Mouse (Mus musculus): Measurements from ENCODE around the gene Gcfc2. TPM values are rescaled to one million over a fixed set of nuclear protein-coding genes. Genes with fewer than 3 reads are reported as not detected.
A peak's percentile ranks its signal among the peaks of the same experiment; 100 is the strongest.

Gene Gcfc2
- polyA plus RNA-seq, 1 experiment from 2014 or later: 7.7 TPM

GRCm38 (mm10) chr6:81965296-81966067 is 42.0 kb downstream of the Gcfc2 start, which contains the start of gene Mrpl19:
Gene Mrpl19, minus strand, starts transcription at chr6:81965958.
- no peaks in the 10 kb centered on the region for H3K27me3 ChIP-seq (ENCODE audit: control insufficient read depth, insufficient read depth, low read length)
- peak; percentile 98 for ATAC-seq (ENCODE audit: low FRiP score)
- WGBS: under 1% methylated on average over 44 of the region's 44 CpGs
- H3K4me3 ChIP-seq (replicated peaks; ENCODE audit: low read length): peak within 1 kb of the TSS; percentile 86
- no peak within 1 kb of the TSS for H3K27ac ChIP-seq
- peaks cover 10% of the 10 kb centered on the region for H3K4me1 ChIP-seq (replicated peaks; ENCODE audit: control insufficient read depth, insufficient read depth, low read length)
- peak within 1 kb of the TSS; percentile 73 for H3K9ac ChIP-seq
- peak; percentile 97 for DNase-seq (ENCODE audit: low spot score)
- H3K36me3 ChIP-seq (replicated peaks; ENCODE audit: control insufficient read depth, insufficient read depth): peaks cover 34% of the 10 kb centered on the region
- H3K9me3 ChIP-seq (ENCODE audit: control insufficient read depth, low read length): no peaks in the 10 kb centered on the region
- H3K4me2 ChIP-seq (replicated peaks): peak within 1 kb of the TSS; percentile 77

GRCm38 (mm10) chr6:81966068-81966544 is 42.6 kb downstream of the Gcfc2 start:
- 0 out of 2 replicates have a peak overlapping the region, but pooled peaks have one; percentile 73 for H3K9ac ChIP-seq
- DNase-seq (ENCODE audit: low spot score) (no peak), ATAC-seq (ENCODE audit: low FRiP score) (peak; percentile 72)
- H3K27me3 ChIP-seq (ENCODE audit: control insufficient read depth, insufficient read depth, low read length): no peaks in the 10 kb centered on the region
- peaks cover 28% of the 10 kb centered on the region for H3K36me3 ChIP-seq (replicated peaks; ENCODE audit: control insufficient read depth, insufficient read depth)
- 40% methylated on average over 2 of the region's 2 CpGs for WGBS
- peaks cover 10% of the 10 kb centered on the region for H3K4me1 ChIP-seq (replicated peaks; ENCODE audit: control insufficient read depth, insufficient read depth, low read length)
- peak overlapping the region; percentile 77 for H3K4me2 ChIP-seq (replicated peaks)
- no peak overlapping the region for H3K27ac ChIP-seq
- H3K4me3 ChIP-seq (replicated peaks; ENCODE audit: low read length): peak overlapping the region; percentile 86
- H3K9me3 ChIP-seq (ENCODE audit: control insufficient read depth, low read length): no peaks in the 10 kb centered on the region

DNA sequence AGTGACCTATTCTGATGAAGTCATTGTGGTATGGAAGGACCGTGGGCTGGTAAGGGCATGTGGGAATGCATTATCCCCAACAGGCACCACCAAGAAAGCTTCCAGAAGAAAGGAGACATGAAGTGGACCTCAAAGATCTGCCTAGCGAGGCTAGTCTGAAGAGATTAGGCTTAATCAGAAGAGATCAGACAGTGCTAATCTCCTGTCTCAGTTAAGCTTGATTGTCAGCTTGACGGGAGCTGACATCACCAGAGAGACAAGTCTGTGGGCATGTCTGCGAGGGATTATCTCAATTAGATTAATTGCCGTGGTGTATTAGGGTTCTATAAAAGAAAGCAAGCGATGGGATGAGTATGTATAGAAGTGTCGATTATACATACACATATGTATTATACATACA is 47.7 kb downstream of the Gcfc2 start:
- DNase-seq (ENCODE audit: low spot score) (no peak), ATAC-seq (ENCODE audit: low FRiP score) (no peak)
- no peaks in the 10 kb centered on the region for H3K27me3 ChIP-seq (ENCODE audit: control insufficient read depth, insufficient read depth, low read length)
- H3K36me3 ChIP-seq (replicated peaks; ENCODE audit: control insufficient read depth, insufficient read depth): no peaks in the 10 kb centered on the region
- H3K9ac ChIP-seq: no peak overlapping the region
- whole genome bisulfite sequencing: 85% methylated on average over 7 of the region's 7 CpGs
- no peak overlapping the region for H3K27ac ChIP-seq
- no peaks in the 10 kb centered on the region for H3K9me3 ChIP-seq (ENCODE audit: control insufficient read depth, low read length)
- no peak overlapping the region for H3K4me3 ChIP-seq (replicated peaks; ENCODE audit: low read length)
- H3K4me2 ChIP-seq (replicated peaks): no peak overlapping the region
- no peaks in the 10 kb centered on the region for H3K4me1 ChIP-seq (replicated peaks; ENCODE audit: control insufficient read depth, insufficient read depth, low read length)

- Histone ChIP-seq H3K4me3 (replicated peaks; ENCODE audit: low read length) (no peak overlapping the region), H3K36me3 (replicated peaks; ENCODE audit: control insufficient read depth, insufficient read depth) (no peaks in the 10 kb centered on the region), H3K9ac (no peak overlapping the region), H3K9me3 (ENCODE audit: control insufficient read depth, low read length) (no peaks in the 10 kb centered on the region), H3K4me2 (replicated peaks) (no peak overlapping the region), H3K4me1 (replicated peaks; ENCODE audit: control insufficient read depth, insufficient read depth, low read length) (no peaks in the 10 kb centered on the region), H3K27ac (no peak overlapping the region), H3K27me3 (ENCODE audit: control insufficient read depth, insufficient read depth, low read length) (no peaks in the 10 kb centered on the region)
- 92% methylated on average over 8 of the region's 8 CpGs for WGBS
- DNase-seq (ENCODE audit: low spot score) (no peak), ATAC-seq (ENCODE audit: low FRiP score) (no peak)
Observed at GRCm38 (mm10) chr6:81972595-81972994, 49.1 kb downstream of the Gcfc2 start.

GRCm38 (mm10) chr6:81975971-81976621 is 52.6 kb downstream of the Gcfc2 start:
- ATAC-seq (ENCODE audit: low FRiP score): peak; percentile 60; the same call in 1 of the 2 replicates
- H3K4me2 ChIP-seq (replicated peaks): no peak overlapping the region
- H3K27ac ChIP-seq: no peak overlapping the region
- H3K4me1 ChIP-seq (replicated peaks; ENCODE audit: control insufficient read depth, insufficient read depth, low read length): no peaks in the 10 kb centered on the region
- peak; percentile 80 for DNase-seq (ENCODE audit: low spot score)
- no peaks in the 10 kb centered on the region for H3K27me3 ChIP-seq (ENCODE audit: control insufficient read depth, insufficient read depth, low read length)
- H3K4me3 ChIP-seq (replicated peaks; ENCODE audit: low read length): no peak overlapping the region
- H3K9me3 ChIP-seq (ENCODE audit: control insufficient read depth, low read length): no peaks in the 10 kb centered on the region
- H3K36me3 ChIP-seq (replicated peaks; ENCODE audit: control insufficient read depth, insufficient read depth): no peaks in the 10 kb centered on the region
- H3K9ac ChIP-seq: no peak overlapping the region
- 40% methylated on average over 7 of the region's 7 CpGs for WGBS

DNA sequence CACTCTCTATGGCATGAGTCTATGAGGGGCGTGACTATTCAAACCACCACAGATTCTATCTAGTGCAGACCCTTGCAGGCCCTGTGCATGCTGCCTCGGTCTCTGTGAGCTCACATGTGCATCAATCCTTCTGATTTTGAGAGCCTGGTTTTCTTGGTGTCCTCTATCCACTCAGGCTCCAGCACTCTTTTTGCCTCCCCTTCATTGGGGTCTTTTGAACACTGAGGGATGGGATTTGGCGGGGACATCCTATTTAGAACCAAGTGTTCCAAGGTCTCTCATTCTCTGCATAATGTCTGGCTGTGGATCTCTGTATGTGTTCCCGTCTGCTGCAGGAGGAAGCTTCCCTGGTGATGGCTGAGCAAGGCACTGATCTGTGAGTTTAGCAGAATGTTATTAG is 55.8 kb downstream of the Gcfc2 start:
- H3K4me3 ChIP-seq (replicated peaks; ENCODE audit: low read length): no peak overlapping the region
- WGBS: 87% methylated on average over 4 of the region's 4 CpGs
- ATAC-seq (ENCODE audit: low FRiP score): no peak

DNA sequence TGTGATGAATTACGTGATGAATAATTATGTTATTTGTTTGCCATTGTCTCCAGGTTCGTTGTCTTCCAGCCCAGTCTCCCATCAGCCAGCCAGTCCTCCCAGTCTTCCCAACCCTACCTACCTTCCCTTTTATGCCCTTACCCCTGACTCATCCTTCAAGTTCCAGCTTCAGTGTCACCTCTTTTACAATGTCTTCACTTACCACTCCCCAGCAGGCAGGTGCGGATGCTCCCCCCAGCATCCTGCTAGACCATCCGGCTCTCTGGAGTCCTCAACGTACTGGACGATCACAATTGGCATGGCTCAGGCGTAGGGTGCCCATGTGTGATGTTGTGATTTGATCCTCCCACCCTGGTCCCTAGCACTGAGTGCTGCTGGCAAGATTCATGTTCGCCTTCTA is 62.7 kb downstream of the Gcfc2 start:
- no peaks in the 10 kb centered on the region for H3K27me3 ChIP-seq (ENCODE audit: control insufficient read depth, insufficient read depth, low read length)
- no peaks in the 10 kb centered on the region; the same call in 1 of the 2 replicates for H3K4me1 ChIP-seq (replicated peaks; ENCODE audit: control insufficient read depth, insufficient read depth, low read length)
- ATAC-seq (ENCODE audit: low FRiP score) (no peak), DNase-seq (ENCODE audit: low spot score) (no peak)
- no peaks in the 10 kb centered on the region for H3K36me3 ChIP-seq (replicated peaks; ENCODE audit: control insufficient read depth, insufficient read depth)
- no peaks in the 10 kb centered on the region for H3K9me3 ChIP-seq (ENCODE audit: control insufficient read depth, low read length)
- H3K27ac ChIP-seq: no peak overlapping the region
- no peak overlapping the region for H3K4me2 ChIP-seq (replicated peaks)
- no peak overlapping the region for H3K4me3 ChIP-seq (replicated peaks; ENCODE audit: low read length)
- 90% methylated on average over 8 of the region's 8 CpGs for WGBS
- H3K9ac ChIP-seq: no peak overlapping the region

More for the DNA sequence above, 55.8 kb downstream of the Gcfc2 start:
- Histone ChIP-seq H3K9ac (no peak overlapping the region), H3K27me3 (ENCODE audit: control insufficient read depth, insufficient read depth, low read length) (no peaks in the 10 kb centered on the region), H3K27ac (no peak overlapping the region), H3K4me1 (replicated peaks; ENCODE audit: control insufficient read depth, insufficient read depth, low read length) (no peaks in the 10 kb centered on the region), H3K9me3 (ENCODE audit: control insufficient read depth, low read length) (no peaks in the 10 kb centered on the region), H3K4me2 (replicated peaks) (no peak overlapping the region), H3K36me3 (replicated peaks; ENCODE audit: control insufficient read depth, insufficient read depth) (no peaks in the 10 kb centered on the region)
- no peak for DNase-seq (ENCODE audit: low spot score)

DNA sequence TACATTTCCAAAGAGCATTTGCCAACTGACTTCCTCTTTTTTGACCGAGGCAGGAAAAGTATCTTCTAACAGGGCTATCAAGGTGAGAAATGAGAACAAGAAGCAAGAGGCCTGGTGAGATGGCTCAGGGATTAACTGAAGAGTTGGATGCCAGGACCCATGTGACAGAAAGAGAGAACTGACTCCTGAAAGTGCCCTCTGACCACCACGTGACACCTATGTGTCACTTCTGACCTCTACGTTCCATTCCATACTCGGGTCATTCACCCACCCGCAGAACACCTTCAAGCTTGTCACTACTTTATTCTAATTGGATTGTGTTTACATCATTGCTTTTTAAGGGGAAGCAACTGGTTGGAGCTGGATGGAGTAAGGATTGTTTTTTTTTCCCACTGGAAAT is 63.1 kb downstream of the Gcfc2 start:
- Histone ChIP-seq H3K27me3 (ENCODE audit: control insufficient read depth, insufficient read depth, low read length) (no peaks in the 10 kb centered on the region), H3K4me3 (replicated peaks; ENCODE audit: low read length) (no peak overlapping the region), H3K4me1 (replicated peaks; ENCODE audit: control insufficient read depth, insufficient read depth, low read length) (no peaks in the 10 kb centered on the region; the same call in 1 of the 2 replicates), H3K36me3 (replicated peaks; ENCODE audit: control insufficient read depth, insufficient read depth) (no peaks in the 10 kb centered on the region), H3K9ac (no peak overlapping the region), H3K4me2 (replicated peaks) (no peak overlapping the region), H3K9me3 (ENCODE audit: control insufficient read depth, low read length) (no peaks in the 10 kb centered on the region), H3K27ac (no peak overlapping the region)
- 58% methylated on average over 5 of the region's 5 CpGs for WGBS
- ATAC-seq (ENCODE audit: low FRiP score) (no peak), DNase-seq (ENCODE audit: low spot score) (no peak)

GRCm38 (mm10) chr6:81987010-81987409 is 63.5 kb downstream of the Gcfc2 start:
- Histone ChIP-seq H3K4me1 (replicated peaks; ENCODE audit: control insufficient read depth, insufficient read depth, low read length) (no peaks in the 10 kb centered on the region; the same call in 1 of the 2 replicates), H3K4me2 (replicated peaks) (no peak overlapping the region), H3K9me3 (ENCODE audit: control insufficient read depth, low read length) (no peaks in the 10 kb centered on the region), H3K27me3 (ENCODE audit: control insufficient read depth, insufficient read depth, low read length) (no peaks in the 10 kb centered on the region), H3K27ac (no peak overlapping the region), H3K9ac (no peak overlapping the region), H3K36me3 (replicated peaks; ENCODE audit: control insufficient read depth, insufficient read depth) (no peaks in the 10 kb centered on the region), H3K4me3 (replicated peaks; ENCODE audit: low read length) (no peak overlapping the region)
- DNase-seq (ENCODE audit: low spot score) (peak; percentile 87), ATAC-seq (ENCODE audit: low FRiP score) (peak; percentile 66; the same call in 1 of the 2 replicates)
- 1% methylated on average over 9 of the region's 9 CpGs for WGBS

Measured in hindbrain, embryonic 14.5 days (tissue).